Mouse (Mus musculus) liver, embryonic 13.5 days (tissue): Measurements from ENCODE around the gene Fntb. TPM values are rescaled to one million over a fixed set of nuclear protein-coding genes. Genes with fewer than 3 reads are reported as not detected.
"Not testable (repeated sequence)": the region's sequence is repeated elsewhere in the genome, so short reads cannot be mapped to it uniquely, and the experiment has no call there.

Source experiments
- ATAC-seq: fragments of 200-750 bp; cut with Nextera tagmentation; 2 replicates; pipeline ENCODE4 v1.8.0; 2017; ENCODE audit warnings: low read depth, mild to moderate bottlenecking, moderate number of reproducible peaks, moderate library complexity
- DNase-seq: peaks from one replicate; pipeline ENCODE4 v3.0.0; 2022
- H3K27ac ChIP-seq: fragments of 300-500 bp; sonication (generic); 2 replicates; pipeline ENCODE4 v1.5.1; 2015; ENCODE audit warnings: moderate library complexity, mild to moderate bottlenecking, inconsistent platforms
- H3K27me3 ChIP-seq: fragments of 300-500 bp; sonication (generic); 2 replicates; pipeline ENCODE4 v1.6.1; 2015; ENCODE audit warnings: mild to moderate bottlenecking, inconsistent platforms
- H3K36me3 ChIP-seq: fragments of 300-500 bp; sonication (generic); 2 replicates; pipeline ENCODE4 v1.6.1; 2015; ENCODE audit warnings: mild to moderate bottlenecking, inconsistent platforms
- H3K4me1 ChIP-seq: fragments of 300-500 bp; sonication (generic); replicated peaks from 2 replicates; pipeline ENCODE4 v1.6.1; 2015; ENCODE audit warnings: inconsistent platforms
- H3K4me2 ChIP-seq: fragments of 300-500 bp; sonication (generic); 2 replicates; pipeline ENCODE4 v1.6.1; 2015; ENCODE audit warnings: inconsistent platforms, mild to moderate bottlenecking, moderate library complexity
- H3K4me3 ChIP-seq: fragments of 300-500 bp; sonication (generic); replicated peaks from 2 replicates; pipeline ENCODE4 v1.5.1; 2015; ENCODE audit warnings: mild to moderate bottlenecking, inconsistent platforms
- H3K9ac ChIP-seq: fragments of 300-500 bp; sonication (generic); 2 replicates; pipeline ENCODE4 v1.6.1; 2015; ENCODE audit warnings: mild to moderate bottlenecking, inconsistent platforms
- H3K9me3 ChIP-seq: fragments of 300-500 bp; sonication (generic); replicated peaks from 2 replicates; pipeline ENCODE4 v1.6.1; 2016; ENCODE audit warnings: inconsistent platforms
- WGBS: fragments of 180-500 bp; shearing (Covaris S2); methylation state at CpG from one replicate; pipeline ENCODE4 v1.1.7; 2015; ENCODE audit not compliant: insufficient replicate concordance; 5-methylcytosine and 5-hydroxymethylcytosine counted together
- polyA plus RNA-seq: library from polyadenylated mRNA; unstranded; fragments of >200 nt; fragmentation: Nextera tagmentation; extraction: Ambion mirVana; gene quantifications from 2 replicates; pipeline ENCODE4 v1.2.1, GENCODE M21; 2015

The Fntb gene
- polyA plus RNA-seq, 1 experiment from 2014 or later = 22.2 TPM

DNA sequence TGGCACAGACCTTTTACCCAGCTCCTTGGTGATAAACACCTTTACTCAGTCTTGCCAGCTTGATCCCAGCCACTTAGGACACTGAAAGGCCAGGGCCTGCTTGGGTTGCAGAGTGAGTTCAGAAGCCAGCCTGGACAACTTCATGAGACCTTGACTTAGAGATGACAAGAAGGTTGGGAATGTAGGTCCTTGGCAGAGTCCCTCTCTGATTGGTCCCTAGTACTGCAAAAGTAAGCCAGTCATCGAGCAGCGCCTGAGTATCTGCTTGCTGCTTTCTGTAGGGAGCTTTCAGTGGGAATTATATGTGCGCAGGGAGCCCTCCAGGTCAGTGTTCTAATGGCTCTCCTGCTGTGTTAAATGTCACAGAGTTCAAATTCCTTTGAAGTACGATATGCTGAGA lies 9.7 kb downstream of the Fntb start:
- Histone ChIP-seq H3K4me2 (no peak overlapping the region), H3K27ac (no peak overlapping the region), H3K4me3 (no peak overlapping the region), H3K4me1 (no peaks in the 10 kb centered on the region), H3K9me3 (no peaks in the 10 kb centered on the region), H3K36me3 (peaks cover 8% of the 10 kb centered on the region), H3K9ac (no peak overlapping the region), H3K27me3 (no peaks in the 10 kb centered on the region)
- ATAC-seq = no peak
- WGBS = 82% methylated on average over 4 of the region's 4 CpGs
- no peak for DNase-seq

DNA sequence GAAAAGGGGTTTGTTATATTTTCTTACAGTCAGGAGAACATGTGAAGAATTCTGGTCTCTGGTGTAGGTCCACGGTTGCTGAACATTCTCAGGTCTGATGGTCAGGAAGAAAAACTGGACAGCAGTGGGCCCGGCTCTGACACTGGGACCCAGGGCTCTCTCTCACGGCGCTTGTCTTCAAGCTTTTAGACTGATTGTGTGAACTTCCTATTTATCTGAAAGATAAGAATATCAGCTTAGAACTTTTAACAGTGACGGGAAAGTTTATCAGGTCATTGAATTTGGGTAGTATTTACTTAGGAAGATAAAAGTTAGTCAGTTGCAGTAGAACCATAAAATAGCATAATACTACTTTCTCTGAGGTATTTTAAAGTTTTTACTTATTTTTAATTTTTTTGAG lies 11.5 kb downstream of the Fntb start:
- ATAC-seq = no peak
- WGBS = 49% methylated on average over 5 of the region's 5 CpGs

DNA sequence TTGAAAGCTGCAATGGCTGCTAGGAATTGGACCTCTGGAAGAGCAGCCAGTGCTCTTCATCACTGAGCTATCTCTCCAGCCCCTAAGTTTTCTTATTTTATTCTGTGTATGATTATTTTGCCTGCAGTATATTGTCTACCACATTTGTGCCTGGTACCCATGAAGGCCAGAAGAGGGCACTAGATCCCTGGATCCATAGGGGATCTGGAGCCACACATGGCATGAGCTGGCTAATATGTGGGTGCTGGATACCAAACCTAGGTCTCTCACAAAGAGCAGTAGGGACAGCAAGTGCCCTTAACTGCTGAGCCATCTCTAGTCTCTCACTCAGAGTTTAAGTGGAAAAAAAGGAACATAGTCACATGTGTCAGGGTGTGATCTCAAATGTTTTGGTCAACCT lies 12.5 kb downstream of the Fntb start:
- no peak for ATAC-seq
- no peak overlapping the region for H3K9ac ChIP-seq

More for the DNA sequence above, 11.5 kb downstream of the Fntb start:
- no peak for DNase-seq
- no peaks in the 10 kb centered on the region for H3K4me1 ChIP-seq
- peaks cover 8% of the 10 kb centered on the region for H3K36me3 ChIP-seq
- no peak overlapping the region for H3K4me2 ChIP-seq
- no peak overlapping the region for H3K9ac ChIP-seq
- H3K27ac ChIP-seq = no peak overlapping the region
- no peak overlapping the region for H3K4me3 ChIP-seq
- no peaks in the 10 kb centered on the region for H3K27me3 ChIP-seq
- no peaks in the 10 kb centered on the region for H3K9me3 ChIP-seq

DNA sequence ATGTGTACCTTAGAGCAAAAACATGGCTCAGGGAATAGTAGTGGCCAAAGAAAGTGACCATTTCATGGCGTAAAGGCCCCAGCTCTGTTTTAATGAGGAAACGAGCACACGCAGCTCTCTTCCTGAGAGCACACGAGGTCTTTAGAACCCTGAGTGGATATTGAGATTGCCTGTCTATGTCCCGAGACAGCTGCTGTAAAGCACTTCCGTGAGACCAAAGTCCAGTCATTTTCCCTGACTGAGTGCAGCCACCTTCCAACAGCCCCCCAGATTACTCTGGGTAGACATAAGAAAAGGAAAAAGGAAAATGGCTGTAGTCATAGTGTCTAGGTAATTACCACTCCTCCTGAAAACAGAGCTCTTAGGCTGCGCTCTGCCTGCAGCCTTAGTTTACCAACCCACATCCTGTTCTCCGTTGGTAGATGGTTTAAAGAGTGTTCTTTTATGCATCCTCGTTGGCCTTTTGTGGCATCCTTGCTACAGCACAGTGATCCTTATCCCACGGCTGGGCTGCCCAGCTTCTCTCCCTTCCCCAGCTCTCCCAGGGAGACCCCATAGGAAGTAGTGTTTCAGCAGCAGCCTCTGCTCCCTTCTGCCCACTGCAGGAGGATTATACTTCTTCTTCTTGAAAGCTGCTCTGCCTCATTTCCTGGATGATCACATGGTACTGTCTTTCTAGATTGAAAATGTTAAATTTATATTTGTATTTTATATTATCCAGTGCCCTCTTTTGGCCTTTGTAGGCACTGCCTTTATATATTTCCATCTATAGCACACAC lies 13.1 kb downstream of the Fntb start:
- no peak for ATAC-seq
- no peak overlapping the region for H3K4me3 ChIP-seq
- H3K36me3 ChIP-seq = peaks cover 8% of the 10 kb centered on the region
- H3K4me2 ChIP-seq = no peak overlapping the region
- H3K9me3 ChIP-seq = no peaks in the 10 kb centered on the region
- H3K27me3 ChIP-seq = no peaks in the 10 kb centered on the region
- DNase-seq = no peak
- H3K4me1 ChIP-seq = no peaks in the 10 kb centered on the region
- 73% methylated on average over 10 of the region's 10 CpGs for WGBS
- H3K9ac ChIP-seq = no peak overlapping the region
- H3K27ac ChIP-seq = no peak overlapping the region

More for the DNA sequence above, 12.5 kb downstream of the Fntb start:
- Histone ChIP-seq H3K9me3 (no peaks in the 10 kb centered on the region), H3K27me3 (no peaks in the 10 kb centered on the region), H3K36me3 (peaks cover 8% of the 10 kb centered on the region), H3K4me3 (no peak overlapping the region), H3K4me2 (no peak overlapping the region), H3K4me1 (no peaks in the 10 kb centered on the region), H3K27ac (no peak overlapping the region)
- DNase-seq = no peak

DNA sequence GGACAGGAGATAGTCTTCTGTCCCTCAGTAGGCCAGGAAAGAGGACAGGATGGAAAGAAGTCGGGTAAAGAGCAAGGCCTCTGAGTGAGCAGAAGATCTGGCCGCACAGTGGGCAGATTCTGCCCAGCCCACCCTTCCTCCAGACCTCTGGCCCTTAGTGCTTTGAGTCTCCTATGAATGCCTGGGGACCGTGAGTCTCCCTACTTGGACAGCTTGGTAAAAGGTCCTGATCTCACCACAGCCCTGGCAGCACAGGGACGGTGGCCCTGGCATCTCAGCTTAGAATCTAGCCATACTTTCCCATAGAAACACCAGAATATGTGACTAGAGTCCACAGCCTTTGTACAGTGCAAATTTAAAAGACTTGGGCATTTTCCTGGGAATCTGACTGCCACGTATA lies 14.6 kb downstream of the Fntb start:
- Histone ChIP-seq H3K4me1 (no peaks in the 10 kb centered on the region), H3K4me2 (no peak overlapping the region), H3K27me3 (no peaks in the 10 kb centered on the region), H3K4me3 (no peak overlapping the region), H3K27ac (no peak overlapping the region), H3K9ac (no peak overlapping the region), H3K36me3 (peaks cover 8% of the 10 kb centered on the region), H3K9me3 (no peaks in the 10 kb centered on the region)
- 77% methylated on average over 5 of the region's 5 CpGs for WGBS
- ATAC-seq = no peak
- no peak for DNase-seq

DNA sequence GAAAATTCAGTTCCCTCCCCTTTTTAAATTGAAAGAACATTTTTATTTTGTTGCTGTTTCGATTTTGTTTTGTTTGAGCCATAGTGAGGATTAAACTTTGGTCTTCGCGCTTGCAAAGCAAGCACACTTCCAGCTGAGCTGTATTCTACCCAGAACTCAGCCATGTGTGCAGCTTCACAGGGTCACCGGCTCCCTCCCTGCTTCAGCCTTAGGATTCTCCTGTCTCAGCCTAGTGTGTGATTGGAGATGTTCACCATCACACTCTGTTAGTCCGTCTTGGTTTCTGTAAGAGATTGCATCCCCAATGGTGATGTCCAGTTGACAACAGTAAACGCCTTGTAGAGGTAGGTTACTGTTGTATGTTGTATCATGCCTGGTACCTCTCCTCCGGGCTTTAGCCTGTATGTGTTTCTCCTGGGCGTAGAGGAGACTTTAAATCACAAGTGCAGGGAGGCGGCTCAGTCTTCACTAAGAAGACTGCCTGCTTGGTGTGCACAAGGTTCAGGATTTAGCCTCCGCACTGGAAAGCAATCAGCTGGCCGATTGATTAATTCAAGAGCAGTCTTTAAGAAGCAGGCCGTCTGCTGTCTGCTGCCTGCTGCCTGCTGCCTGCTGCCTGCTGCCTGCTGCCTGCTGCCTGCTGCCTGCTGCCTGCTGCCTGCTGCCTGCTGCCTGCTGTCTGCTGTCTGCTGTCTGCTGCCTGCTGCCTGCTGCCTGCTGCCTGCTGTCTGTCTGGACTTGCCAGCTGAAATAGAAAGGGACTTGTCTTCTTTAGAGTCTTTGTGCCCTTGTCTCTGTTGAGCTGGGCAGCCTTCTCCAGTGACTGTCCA lies 15.5 kb downstream of the Fntb start:
- Histone ChIP-seq H3K27me3 (no peaks in the 10 kb centered on the region), H3K4me3 (no peak overlapping the region), H3K27ac (no peak overlapping the region), H3K4me1 (no peaks in the 10 kb centered on the region), H3K9ac (no peak overlapping the region), H3K36me3 (peaks cover 8% of the 10 kb centered on the region), H3K9me3 (no peaks in the 10 kb centered on the region), H3K4me2 (no peak overlapping the region)
- 81% methylated on average over 12 of the region's 12 CpGs for WGBS
- DNase-seq (no peak), ATAC-seq (no peak)

- no peak for ATAC-seq
- no peak overlapping the region for H3K4me3 ChIP-seq
- H3K4me2 ChIP-seq = no peak overlapping the region
- WGBS = 67% methylated on average over 10 of the region's 10 CpGs
- H3K27ac ChIP-seq = no peak overlapping the region
- no peak for DNase-seq
- H3K36me3 ChIP-seq = no peaks in the 10 kb centered on the region
- no peaks in the 10 kb centered on the region for H3K27me3 ChIP-seq
- H3K9me3 ChIP-seq = no peaks in the 10 kb centered on the region
- no peaks in the 10 kb centered on the region for H3K4me1 ChIP-seq
- H3K9ac ChIP-seq = no peak overlapping the region
Observed at GRCm38 (mm10) chr12:76784056-76784619, 18.7 kb downstream of the Fntb start.

DNA sequence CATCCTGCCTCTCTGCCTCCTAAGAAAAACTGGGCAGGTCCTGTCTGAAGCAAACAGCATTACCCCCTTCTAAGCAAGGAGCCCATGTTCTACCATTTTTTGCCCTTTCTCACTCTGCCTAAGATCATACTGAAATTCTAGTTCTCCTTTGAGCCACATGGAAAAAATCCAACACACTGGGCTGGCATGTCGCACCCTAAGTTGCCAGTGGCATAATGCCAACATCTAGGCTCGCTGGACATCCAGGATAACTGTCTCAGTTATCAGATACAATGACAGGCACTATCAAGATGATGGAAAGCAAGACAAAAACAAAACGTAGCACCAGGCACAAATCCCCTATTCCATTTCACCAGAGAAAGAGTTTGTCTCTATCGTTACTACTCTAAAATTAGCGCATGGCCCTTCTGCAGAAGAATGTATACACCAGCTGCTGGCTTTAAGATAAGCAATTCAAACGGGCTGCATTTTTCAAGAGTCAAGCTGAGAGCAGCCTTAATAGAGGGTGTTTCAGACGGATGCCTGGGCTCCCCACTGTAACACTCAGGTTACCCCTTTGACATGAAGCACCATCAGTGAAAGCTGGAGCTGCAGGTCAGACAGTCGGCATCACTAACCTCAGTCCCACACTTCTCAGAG lies 25.2 kb downstream of the Fntb start:
- Histone ChIP-seq H3K27ac (no peak overlapping the region), H3K4me3 (no peak overlapping the region), H3K4me2 (no peak overlapping the region), H3K27me3 (peaks cover 4% of the 10 kb centered on the region; the same call in 1 of the 2 replicates), H3K4me1 (peaks cover 3% of the 10 kb centered on the region; the same call in 1 of the 2 replicates), H3K9me3 (no peaks in the 10 kb centered on the region), H3K9ac (no peak overlapping the region), H3K36me3 (no peaks in the 10 kb centered on the region)
- no peak for DNase-seq
- 33% methylated on average over 8 of the region's 8 CpGs for WGBS
- no peak for ATAC-seq

- not testable (repeated sequence) for H3K4me3 ChIP-seq, DNase-seq, ATAC-seq, H3K4me2 ChIP-seq, H3K36me3 ChIP-seq, H3K9ac ChIP-seq, H3K9me3 ChIP-seq, H3K27ac ChIP-seq, H3K4me1 ChIP-seq
- WGBS = 46% methylated on average over 14 of the region's 14 CpGs
- H3K27me3 ChIP-seq = peaks cover 15% of the 10 kb centered on the region; the same call in 1 of the 2 replicates
Observed at GRCm38 (mm10) chr12:76792540-76792939, 27.2 kb downstream of the Fntb start.

GRCm38 (mm10) chr12:76795350-76795749 lies 30.0 kb downstream of the Fntb start, which contains the start of gene Gpx2:
Gpx2 (minus strand) TSS chr12:76795554.
- Histone ChIP-seq H3K9ac (no peak within 1 kb of the TSS), H3K9me3 (no peaks in the 10 kb centered on the region), H3K27me3 (peaks cover 35% of the 10 kb centered on the region), H3K4me3 (no peak within 1 kb of the TSS), H3K27ac (no peak within 1 kb of the TSS), H3K4me2 (no peak within 1 kb of the TSS), H3K4me1 (peaks cover 3% of the 10 kb centered on the region; the same call in 1 of the 2 replicates), H3K36me3 (no peaks in the 10 kb centered on the region)
- WGBS = 64% methylated on average over 5 of the region's 5 CpGs
- DNase-seq (no peak), ATAC-seq (no peak)

GRCm38 (mm10) chr12:76796938-76797539 lies 31.6 kb downstream of the Fntb start:
- WGBS = 51% methylated on average over 7 of the region's 7 CpGs

More at GRCm38 (mm10) chr12:76796938-76797539, 31.6 kb downstream of the Fntb start:
- Histone ChIP-seq H3K27me3 (peaks cover 41% of the 10 kb centered on the region), H3K9me3 (no peaks in the 10 kb centered on the region), H3K9ac (no peak overlapping the region), H3K36me3 (no peaks in the 10 kb centered on the region), H3K4me2 (no peak overlapping the region), H3K4me1 (no peaks in the 10 kb centered on the region), H3K27ac (no peak overlapping the region), H3K4me3 (no peak overlapping the region)
- ATAC-seq (no peak), DNase-seq (no peak)
